Mouse (Mus musculus): ENCODE measurements around the gene Olfr1396. TPM values are rescaled to one million over a fixed set of nuclear protein-coding genes. Genes with fewer than 3 reads are reported as not detected.

Olfr1396 gene
- total RNA-seq (2023; ENCODE audit: inconsistent age) = not detected in 4 replicates

GRCm38 (mm10) chr11:49114774-49115173 is at the start of gene Olfr1396:
Olfr1396 (minus strand) TSS chr11:49114874.

DNA sequence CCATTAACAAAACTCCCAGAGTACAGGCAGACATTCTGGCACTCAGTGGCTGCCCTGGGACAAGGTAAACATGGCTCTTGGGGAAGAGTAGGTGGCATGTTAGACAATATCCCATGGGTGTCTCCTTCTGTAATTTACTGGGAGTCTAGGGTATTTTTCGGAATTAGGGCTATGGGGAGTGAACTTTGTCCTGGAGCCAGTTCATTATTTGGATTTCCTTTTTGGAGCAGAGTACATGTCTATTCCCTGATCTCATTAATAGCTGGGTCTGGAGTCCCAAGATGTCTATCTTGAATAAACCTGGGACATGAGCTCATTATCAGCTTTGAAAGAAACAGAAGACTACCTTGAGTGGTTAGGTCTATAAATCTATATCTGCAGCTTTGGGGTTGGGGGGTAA is 39.4 kb upstream of the Olfr1396 start, which contains the start of gene Olfr1394:
Gene Olfr1394 (plus strand): TSS at position 301 of the 400 bp plus-strand sequence.

GRCm38 (mm10) chr11:49141974-49142373 is 27.3 kb upstream of the Olfr1396 start, which contains the start of gene Olfr1395:
Olfr1395 (plus strand) TSS chr11:49142274.

GRCm38 (mm10) chr11:49076001-49076757 is 38.5 kb downstream of the Olfr1396 start, which contains the start of gene Ifi47:
Ifi47 (plus strand) TSS chr11:49076587.

DNA sequence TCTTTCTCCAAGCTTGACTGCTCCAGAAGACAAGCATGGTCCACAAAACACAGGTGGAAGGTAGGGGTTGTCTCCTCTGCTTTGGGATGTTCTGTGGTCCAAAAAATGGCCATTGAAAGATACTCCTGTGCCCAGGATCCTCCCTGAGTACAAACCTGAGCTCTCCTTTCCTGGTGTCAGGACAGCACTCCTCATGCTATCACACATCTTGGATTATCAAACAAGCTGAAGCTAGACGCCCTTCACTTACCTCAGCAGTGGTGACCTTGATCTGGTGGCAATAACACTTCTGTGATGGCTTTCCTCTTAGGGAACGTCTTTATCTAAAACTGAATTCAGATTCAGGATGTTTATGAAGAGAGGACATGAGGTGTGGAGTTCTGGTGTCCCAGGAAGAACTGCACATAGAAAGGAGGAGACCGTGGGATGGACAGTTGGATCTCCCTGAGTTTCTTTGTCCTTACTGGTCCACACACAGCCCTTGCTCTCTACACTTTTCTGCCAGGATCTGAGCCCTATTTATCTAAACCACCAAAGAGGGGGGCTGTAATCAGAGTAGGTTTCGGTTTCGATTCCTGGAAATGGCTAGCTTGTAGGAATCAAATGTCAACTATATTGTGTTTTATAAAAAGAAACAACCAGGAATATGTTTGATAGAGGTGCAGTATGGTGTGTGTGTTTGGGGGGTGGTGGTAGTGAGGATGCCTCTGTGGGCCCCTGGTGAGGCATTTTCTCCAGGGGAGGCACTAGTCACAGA is 50.8 kb downstream of the Olfr1396 start, which contains the start of gene Tgtp2:
Gene Tgtp2 (minus strand): TSS at position 494 of the 757 bp plus-strand sequence.

Other genes with a start within 250 kb of the Olfr1396 start
- gene Irgm1, start 243.2 kb downstream of the Olfr1396 start, total RNA-seq (2023; ENCODE audit: inconsistent age) = 38.4 to 53.1 TPM (median 43.4 TPM) in 4 replicates
- 8.8 to 14.4 TPM (median 10.4 TPM) in 4 replicates for gene Gm5431, start 212.7 kb downstream of the Olfr1396 start, total RNA-seq (2023; ENCODE audit: inconsistent age)
- gene Psme2b, start 168.7 kb downstream of the Olfr1396 start, total RNA-seq (2023; ENCODE audit: inconsistent age) = 44.1 to 57.9 TPM (median 54.0 TPM) in 4 replicates
- 0.35 to 0.63 TPM (median 0.47 TPM) in 4 replicates for gene Olfr56, start 136.0 kb downstream of the Olfr1396 start, total RNA-seq (2023; ENCODE audit: inconsistent age)
- gene 9930111J21Rik1, start 135.5 kb downstream of the Olfr1396 start, total RNA-seq (2023; ENCODE audit: inconsistent age) = 87.0 to 97.7 TPM (median 90.3 TPM) in 4 replicates
- gene Gm12185, start 122.6 kb downstream of the Olfr1396 start, total RNA-seq (2023; ENCODE audit: inconsistent age) = 1.3 to 2.0 TPM (median 1.8 TPM) in 4 replicates
- 0.30 to 1.1 TPM (median 0.63 TPM) in 3 of 4 replicates, not detected in the other for gene Tgtp1, start 120.7 kb downstream of the Olfr1396 start, total RNA-seq (2023; ENCODE audit: inconsistent age)
- 102 to 129 TPM (median 125 TPM) in 4 replicates for gene 9930111J21Rik2, start 63.6 kb downstream of the Olfr1396 start, total RNA-seq (2023; ENCODE audit: inconsistent age)
- 2.7 to 6.9 TPM (median 4.7 TPM) in 4 replicates for gene Tgtp2, start 50.7 kb downstream of the Olfr1396 start, total RNA-seq (2023; ENCODE audit: inconsistent age)
- 34.5 to 48.6 TPM (median 39.6 TPM) in 4 replicates for gene Ifi47, start 38.3 kb downstream of the Olfr1396 start, total RNA-seq (2023; ENCODE audit: inconsistent age)
- not detected in 4 replicates for gene Olfr1395, start 27.4 kb upstream of the Olfr1396 start, total RNA-seq (2023; ENCODE audit: inconsistent age)
- not detected in 4 replicates for gene Olfr1394, start 39.5 kb upstream of the Olfr1396 start, total RNA-seq (2023; ENCODE audit: inconsistent age)
- gene Btnl9, start 72.3 kb upstream of the Olfr1396 start, total RNA-seq (2023; ENCODE audit: inconsistent age) = not detected in 4 replicates
- gene Zfp62, start 88.4 kb upstream of the Olfr1396 start, total RNA-seq (2023; ENCODE audit: inconsistent age) = 121 to 156 TPM (median 142 TPM) in 4 replicates
- gene Mgat1, start 129.3 kb upstream of the Olfr1396 start, total RNA-seq (2023; ENCODE audit: inconsistent age) = 158 to 182 TPM (median 172 TPM) in 4 replicates
- gene Olfr1393, start 163.4 kb upstream of the Olfr1396 start, total RNA-seq (2023; ENCODE audit: inconsistent age) = 0.61 to 1.9 TPM (median 1.0 TPM) in 4 replicates
- 0.30 to 0.51 TPM in 2 of 4 replicates, not detected in the others for gene Olfr1392, start 170.4 kb upstream of the Olfr1396 start, total RNA-seq (2023; ENCODE audit: inconsistent age)
- gene Olfr10, start 189.9 kb upstream of the Olfr1396 start, total RNA-seq (2023; ENCODE audit: inconsistent age) = not detected in 4 replicates
- gene Olfr1391, start 207.9 kb upstream of the Olfr1396 start, total RNA-seq (2023; ENCODE audit: inconsistent age) = not detected in 4 replicates
- not detected in 4 replicates for gene Olfr1390, start 220.3 kb upstream of the Olfr1396 start, total RNA-seq (2023; ENCODE audit: inconsistent age)